Mouse (Mus musculus) kidney, adult 2 months (tissue): ENCODE results near the gene Cpa1.

ENCODE experiments used
- CTCF ChIP-seq: fragments of 200-500 bp; conservative IDR thresholded peaks from 2 replicates; pipeline ENCODE4 v1.5.1; 2011; ENCODE audit warnings: low read depth, mild to moderate bottlenecking, control low read depth, low read length, moderate library complexity, mixed read lengths; ENCODE audit not compliant: insufficient read depth, insufficient read length
- POLR2A ChIP-seq: fragments of 200-500 bp; IDR thresholded peaks from one replicate; pipeline ENCODE4 v1.6.1; 2011; ENCODE audit warnings: low read depth, low read length, control low read depth

DNA sequence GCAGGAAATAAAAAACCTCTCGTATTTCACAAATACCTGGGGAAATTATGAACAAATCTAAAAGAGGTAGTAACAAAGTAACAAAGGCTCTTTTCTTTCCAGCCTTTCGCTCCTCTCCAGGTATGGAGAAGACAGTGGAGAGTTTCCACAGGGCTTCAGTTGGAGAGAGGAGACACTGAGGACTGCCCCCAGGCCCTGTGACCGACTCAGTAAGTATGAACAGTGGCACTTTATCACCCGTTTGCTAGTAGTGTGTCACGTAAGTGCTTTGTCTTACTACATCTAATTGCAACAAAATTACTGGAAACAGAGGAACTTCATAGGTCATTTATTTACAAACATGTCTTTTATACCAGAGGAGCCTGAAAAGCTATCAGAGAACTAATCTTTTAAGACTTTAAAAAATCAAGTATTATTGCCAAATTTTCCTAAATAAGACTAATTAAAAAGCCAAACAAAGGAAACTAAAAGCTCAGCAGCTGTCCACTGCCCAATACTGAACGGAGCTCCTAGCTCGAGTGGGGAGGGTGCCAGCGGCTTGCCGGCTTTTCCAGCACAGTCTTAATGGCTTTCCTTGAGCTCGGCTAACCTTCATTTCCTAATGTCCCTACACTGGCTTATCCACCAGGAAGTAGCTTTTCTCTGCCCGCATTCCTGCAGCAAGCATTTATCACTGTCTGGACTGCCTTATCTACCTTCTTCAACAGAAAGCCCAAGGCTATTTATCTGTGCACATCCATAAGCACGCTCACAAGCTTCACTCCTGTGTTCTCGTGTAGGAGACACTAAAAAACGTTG is 34.9 kb downstream of the Cpa1 start:
- TF ChIP-seq POLR2A (no peak), CTCF (no peak)
